Mouse (Mus musculus): ENCODE measurements around the gene Fdx1. TPM values are rescaled to one million over a fixed set of nuclear protein-coding genes. Genes with fewer than 3 reads are reported as not detected.

The Fdx1 gene
- total RNA-seq, 2 experiments from 2014 or later = 16.0 to 19.8 TPM

- DNase-seq (ENCODE audit: low spot score in 2 of 2) = peak; percentile 71 to 82
Measured at GRCm38 (mm10) chr9:51908838-51909237, 54.5 kb downstream of the Fdx1 start.

GRCm38 (mm10) chr9:51908255-51908654 lies 55.1 kb downstream of the Fdx1 start:
- no peak for DNase-seq (ENCODE audit: low spot score in 2 of 2)

- no peak for DNase-seq (ENCODE audit: low spot score in 2 of 2)
Measured at GRCm38 (mm10) chr9:51906938-51907337, 56.4 kb downstream of the Fdx1 start.

Other genes with a start within 250 kb of the Fdx1 start
- 10 to 100 TPM; 41.7 to 48.3 TPM for gene Arhgap20, start 198.2 kb downstream of the Fdx1 start, total RNA-seq (2021)
- 10 to 100 TPM; 59.7 to 67.2 TPM for gene Rdx, start 83.6 kb upstream of the Fdx1 start, total RNA-seq (2021)
- 10 to 100 TPM in 1 of 2 experiments, 1 to 10 TPM in 1; 9.9 to 10.3 TPM for gene Zc3h12c, start 205.0 kb upstream of the Fdx1 start, total RNA-seq (2021)